Mouse (Mus musculus): Measurements from ENCODE around the gene Agap2.

DNA sequence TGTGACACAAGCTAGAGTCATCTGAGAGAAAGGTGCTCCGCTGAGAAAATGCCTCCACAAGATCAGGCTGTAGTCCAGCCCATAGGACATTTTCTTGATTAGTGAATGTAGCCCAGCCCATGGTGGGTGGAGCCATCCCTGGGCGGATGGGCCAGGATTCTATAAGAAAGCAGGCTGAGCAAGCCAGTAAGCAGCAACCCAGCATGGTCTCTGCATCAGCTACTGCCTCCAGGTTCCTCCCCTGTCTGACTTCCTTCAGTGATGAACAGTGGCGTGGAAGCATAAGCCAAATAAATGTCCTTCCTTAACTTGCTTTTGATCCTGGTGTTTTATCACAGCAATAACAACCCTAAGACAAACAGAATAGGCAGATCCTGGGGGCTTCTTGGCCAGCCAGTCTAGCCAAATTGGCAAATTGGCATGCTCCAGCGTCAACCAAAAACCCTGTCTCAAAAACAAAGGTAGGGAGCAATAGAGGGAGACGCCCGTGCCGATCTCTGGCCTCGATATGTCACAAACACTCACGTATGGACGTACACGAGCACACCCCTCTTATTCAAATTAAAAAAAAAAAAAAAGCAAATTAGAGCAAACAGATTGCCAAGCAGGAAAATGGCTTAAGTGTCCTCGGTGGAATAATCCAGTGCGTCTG lies 47.8 kb downstream of the Agap2 start:
- TF ChIP-seq CTCF (IDR thresholded peaks at IDR 0.05) (no peak), EP300 (IDR thresholded peaks at IDR 0.05) (no peak)

Data from lung, postnatal 0 days (tissue).